Mouse (Mus musculus) testis, adult 2 months (tissue): ENCODE results near the gene Gucy1a1.

Experiments
- CTCF ChIP-seq: fragments of 200-500 bp; IDR thresholded peaks from 2 replicates; pipeline ENCODE4 v1.5.1; 2012; ENCODE audit warnings: low read depth, mild to moderate bottlenecking, inconsistent platforms, low read length, moderate library complexity; ENCODE audit not compliant: control insufficient read depth, insufficient read depth, insufficient replicate concordance
- POLR2A ChIP-seq: fragments of 200-500 bp; IDR thresholded peaks from 2 replicates; pipeline ENCODE4 v1.6.1; 2012; ENCODE audit warnings: low read depth, mild to moderate bottlenecking, inconsistent platforms, low read length, moderate library complexity; ENCODE audit not compliant: control insufficient read depth

DNA sequence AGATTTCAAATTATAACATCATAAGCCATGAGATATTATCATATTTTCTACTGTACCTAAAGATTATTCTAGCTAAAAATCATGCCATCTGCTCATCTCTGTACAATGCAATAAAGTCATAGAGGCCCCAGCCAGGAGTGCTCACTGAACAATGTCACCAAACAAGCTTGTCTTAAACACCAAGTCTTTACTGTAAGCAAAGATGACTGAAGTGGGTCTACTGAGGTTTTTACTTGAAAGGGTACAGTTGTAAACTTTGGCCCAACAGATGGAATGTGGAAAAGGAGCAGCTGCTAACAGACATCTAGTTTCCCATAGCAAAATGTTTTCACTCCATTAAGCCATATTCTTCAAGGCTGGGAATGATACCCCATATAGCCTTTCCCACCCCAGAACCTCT lies 35.9 kb upstream of the Gucy1a1 start:
- TF ChIP-seq POLR2A (no peak), CTCF (no peak)
